Mouse (Mus musculus) hindbrain, embryonic 11.5 days (tissue): ENCODE measurements at regions not wholly inside any gene's neighbourhood (a gene's known extent, or its start where the extent isn't known, plus 50 kb on each side); places are given as distances from the start of the nearest gene placed in this dataset.
A peak's percentile ranks its signal among the peaks of the same experiment; 100 is the strongest.

ENCODE experiments used
- ATAC-seq: fragments of 200-750 bp; cut with Nextera tagmentation; 2 replicates; pipeline ENCODE4 v1.8.0; 2017; ENCODE audit warnings: mild to moderate bottlenecking, moderate TSS enrichment, moderate library complexity; ENCODE audit not compliant: low FRiP score
- DNase-seq: peaks from one replicate; pipeline ENCODE4 v3.0.0-alpha.2; 2015; ENCODE audit warnings: low spot score
- H3K27ac ChIP-seq: fragments of 300-500 bp; sonication (generic); 2 replicates; pipeline ENCODE4 v1.5.1; 2014; ENCODE audit warnings: mild to moderate bottlenecking, low read depth, low read length
- H3K27me3 ChIP-seq: fragments of 300-500 bp; sonication (generic); 2 replicates; pipeline ENCODE4 v1.6.1; 2014; ENCODE audit warnings: mild to moderate bottlenecking, low read length, moderate library complexity, mixed read lengths; ENCODE audit not compliant: control insufficient read depth, insufficient read depth
- H3K36me3 ChIP-seq: fragments of 300-500 bp; sonication (generic); 2 replicates; pipeline ENCODE4 v1.6.1; 2014; ENCODE audit warnings: mild to moderate bottlenecking, low read length, moderate library complexity, mixed read lengths; ENCODE audit not compliant: control insufficient read depth, insufficient read depth
- H3K4me1 ChIP-seq: fragments of 300-500 bp; sonication (generic); replicated peaks from 2 replicates; pipeline ENCODE4 v1.6.1; 2014; ENCODE audit warnings: low read length, mixed read lengths; ENCODE audit not compliant: control insufficient read depth, insufficient read depth
- H3K4me2 ChIP-seq: fragments of 300-500 bp; sonication (generic); replicated peaks from 2 replicates; pipeline ENCODE4 v1.6.1; 2014; ENCODE audit warnings: mild to moderate bottlenecking, low read depth, low read length
- H3K4me3 ChIP-seq: fragments of 300-500 bp; sonication (generic); 2 replicates; pipeline ENCODE4 v1.5.1; 2014; ENCODE audit warnings: low read depth, low read length
- H3K9ac ChIP-seq: fragments of 300-500 bp; sonication (generic); 2 replicates; pipeline ENCODE4 v1.6.1; 2014; ENCODE audit warnings: low read depth, low read length
- H3K9me3 ChIP-seq: fragments of 300-500 bp; sonication (generic); 2 replicates; pipeline ENCODE4 v1.6.1; 2016; ENCODE audit warnings: low read length; ENCODE audit not compliant: control insufficient read depth
- WGBS: fragments of 180-500 bp; shearing (Covaris S2); extraction: QIAGEN DNeasy Blood & Tissue Kit; methylation state at CpG from one replicate; pipeline ENCODE4 v1.1.7; 2014; 5-methylcytosine and 5-hydroxymethylcytosine counted together

- Histone ChIP-seq H3K9me3 (no peaks in the 10 kb centered on the region), H3K27ac (no peak overlapping the region), H3K9ac (no peak overlapping the region), H3K4me3 (no peak overlapping the region), H3K4me2 (no peak overlapping the region), H3K36me3 (no peaks in the 10 kb centered on the region), H3K27me3 (no peaks in the 10 kb centered on the region), H3K4me1 (no peaks in the 10 kb centered on the region)
- DNase-seq (no peak), ATAC-seq (no peak)
- WGBS: 88% methylated on average over 1 of the region's 1 CpGs
These were observed 569.4 kb upstream of the Mki67 start for GRCm38 (mm10) chr7:136285606-136286005.

- no peaks in the 10 kb centered on the region for H3K4me1 ChIP-seq
These were observed 577.5 kb upstream of the Mki67 start for GRCm38 (mm10) chr7:136293536-136294145.

GRCm38 (mm10) chr7:136294445-136294844 is 578.3 kb upstream of the Mki67 start:
- no peaks in the 10 kb centered on the region for H3K4me1 ChIP-seq

More at GRCm38 (mm10) chr7:136293536-136294145, 577.5 kb upstream of the Mki67 start:
- Histone ChIP-seq H3K9me3 (no peaks in the 10 kb centered on the region), H3K27ac (no peak overlapping the region), H3K9ac (no peak overlapping the region), H3K4me2 (no peak overlapping the region), H3K27me3 (no peaks in the 10 kb centered on the region), H3K36me3 (no peaks in the 10 kb centered on the region), H3K4me3 (no peak overlapping the region)
- ATAC-seq: no peak
- WGBS: 76% methylated on average over 6 of the region's 6 CpGs
- no peak for DNase-seq

GRCm38 (mm10) chr7:136297901-136298513 is 581.8 kb upstream of the Mki67 start:
- H3K4me3 ChIP-seq: no peak overlapping the region
- no peak overlapping the region for H3K27ac ChIP-seq
- no peaks in the 10 kb centered on the region for H3K4me1 ChIP-seq
- no peaks in the 10 kb centered on the region for H3K36me3 ChIP-seq
- H3K27me3 ChIP-seq: no peaks in the 10 kb centered on the region
- H3K9me3 ChIP-seq: no peaks in the 10 kb centered on the region
- no peak for ATAC-seq
- no peak for DNase-seq
- WGBS: 87% methylated on average over 2 of the region's 2 CpGs
- no peak overlapping the region for H3K9ac ChIP-seq
- H3K4me2 ChIP-seq: no peak overlapping the region

More at GRCm38 (mm10) chr7:136294445-136294844, 578.3 kb upstream of the Mki67 start:
- ATAC-seq (no peak), DNase-seq (peak; percentile 50)
- H3K36me3 ChIP-seq: no peaks in the 10 kb centered on the region
- WGBS: 37% methylated on average over 4 of the region's 4 CpGs
- H3K4me2 ChIP-seq: no peak overlapping the region
- no peak overlapping the region for H3K4me3 ChIP-seq
- no peaks in the 10 kb centered on the region for H3K27me3 ChIP-seq
- no peaks in the 10 kb centered on the region for H3K9me3 ChIP-seq
- no peak overlapping the region for H3K9ac ChIP-seq
- no peak overlapping the region for H3K27ac ChIP-seq

- no peak overlapping the region for H3K4me3 ChIP-seq
- H3K27ac ChIP-seq: no peak overlapping the region
- no peaks in the 10 kb centered on the region for H3K9me3 ChIP-seq
- no peaks in the 10 kb centered on the region for H3K4me1 ChIP-seq
- WGBS: 75% methylated on average over 4 of the region's 4 CpGs
- no peak for ATAC-seq
- H3K9ac ChIP-seq: no peak overlapping the region
- no peaks in the 10 kb centered on the region for H3K27me3 ChIP-seq
- peak; percentile 6 for DNase-seq
- H3K36me3 ChIP-seq: no peaks in the 10 kb centered on the region
- no peak overlapping the region for H3K4me2 ChIP-seq
These were observed 588.3 kb upstream of the Mgmt start for GRCm38 (mm10) chr7:136306137-136306536.

DNA sequence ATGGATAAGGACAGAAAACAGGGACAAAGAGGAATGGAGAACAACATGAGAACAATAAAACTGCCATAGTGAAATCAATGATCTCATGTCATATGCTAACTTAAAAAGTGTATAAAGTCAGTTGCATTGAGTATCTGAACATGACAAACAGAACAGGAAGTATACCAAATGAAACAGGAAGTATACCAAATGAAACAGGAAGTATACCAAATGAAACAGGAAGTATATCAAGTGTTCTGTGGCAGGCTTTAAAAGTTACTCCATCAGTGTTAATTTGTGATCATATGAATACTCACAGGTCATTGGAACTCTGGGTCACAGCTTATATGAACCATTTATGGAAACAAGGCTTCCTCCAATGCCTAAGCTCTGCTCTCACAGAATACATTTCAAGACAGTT is 585.6 kb upstream of the Mgmt start:
- Histone ChIP-seq H3K4me2 (no peak overlapping the region), H3K4me1 (no peaks in the 10 kb centered on the region), H3K4me3 (no peak overlapping the region), H3K36me3 (no peaks in the 10 kb centered on the region), H3K27ac (no peak overlapping the region), H3K9ac (no peak overlapping the region), H3K27me3 (no peaks in the 10 kb centered on the region), H3K9me3 (no peaks in the 10 kb centered on the region)
- no peak for ATAC-seq
- no peak for DNase-seq

DNA sequence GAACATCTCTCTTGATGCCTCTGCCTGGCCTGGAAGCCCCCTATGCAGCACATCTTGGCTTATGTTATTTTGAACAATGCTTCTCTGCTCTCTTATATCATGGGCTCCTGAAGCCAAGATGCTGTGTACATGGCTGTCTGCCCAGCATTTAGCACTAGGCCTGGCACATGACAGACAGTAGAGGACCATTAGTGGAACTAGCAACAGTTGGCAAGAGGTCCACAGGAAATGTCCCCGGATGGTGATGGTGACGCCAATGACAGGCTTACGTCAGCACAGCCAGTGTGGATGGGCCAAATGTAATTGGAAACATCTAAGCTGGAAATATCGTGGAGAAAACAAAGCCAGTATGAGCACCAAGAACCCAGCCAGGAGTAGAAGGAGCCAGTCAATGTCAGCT is 567.1 kb upstream of the Mgmt start:
- Histone ChIP-seq H3K4me1 (no peaks in the 10 kb centered on the region), H3K27ac (no peak overlapping the region), H3K36me3 (no peaks in the 10 kb centered on the region), H3K27me3 (no peaks in the 10 kb centered on the region), H3K4me3 (no peak overlapping the region), H3K4me2 (no peak overlapping the region), H3K9ac (no peak overlapping the region), H3K9me3 (no peaks in the 10 kb centered on the region)
- ATAC-seq: no peak
- DNase-seq: no peak
- WGBS: 88% methylated on average over 4 of the region's 4 CpGs

DNA sequence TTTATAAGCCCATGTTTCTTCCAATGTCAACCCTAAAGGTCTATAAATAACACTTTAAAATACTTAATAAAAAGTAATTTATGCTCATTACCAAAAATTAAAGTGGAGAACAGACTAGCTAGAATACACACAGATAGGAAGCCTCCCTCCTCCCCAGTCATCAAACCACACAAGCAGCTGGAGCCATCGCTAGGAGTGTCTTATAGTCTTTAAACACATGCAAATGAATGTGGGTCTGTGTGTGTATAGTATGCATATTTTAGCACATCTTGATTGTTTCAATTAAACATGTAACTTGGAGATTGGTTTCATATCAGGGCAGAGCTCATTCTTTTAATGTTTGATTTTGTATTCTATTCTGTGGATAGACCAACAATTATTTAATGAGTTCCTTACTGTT is 564.0 kb upstream of the Mgmt start:
- WGBS: 55% methylated on average over 1 of the region's 1 CpGs
- H3K27me3 ChIP-seq: no peaks in the 10 kb centered on the region
- H3K4me3 ChIP-seq: no peak overlapping the region
- no peak for ATAC-seq
- H3K9ac ChIP-seq: no peak overlapping the region
- H3K4me2 ChIP-seq: no peak overlapping the region
- H3K36me3 ChIP-seq: no peaks in the 10 kb centered on the region
- DNase-seq: no peak
- no peak overlapping the region for H3K27ac ChIP-seq
- no peaks in the 10 kb centered on the region for H3K9me3 ChIP-seq
- H3K4me1 ChIP-seq: no peaks in the 10 kb centered on the region

GRCm38 (mm10) chr7:136332805-136333204 is 561.6 kb upstream of the Mgmt start:
- Histone ChIP-seq H3K27me3 (no peaks in the 10 kb centered on the region), H3K9me3 (no peaks in the 10 kb centered on the region), H3K4me1 (no peaks in the 10 kb centered on the region), H3K9ac (no peak overlapping the region), H3K27ac (no peak overlapping the region), H3K4me3 (no peak overlapping the region), H3K36me3 (no peaks in the 10 kb centered on the region), H3K4me2 (no peak overlapping the region)
- 30% methylated on average over 4 of the region's 4 CpGs for WGBS
- ATAC-seq (no peak), DNase-seq (peak; percentile 14)
